19 mouse cellular contexts compared by ENCODE assay signal in the genomic region with DNA sequence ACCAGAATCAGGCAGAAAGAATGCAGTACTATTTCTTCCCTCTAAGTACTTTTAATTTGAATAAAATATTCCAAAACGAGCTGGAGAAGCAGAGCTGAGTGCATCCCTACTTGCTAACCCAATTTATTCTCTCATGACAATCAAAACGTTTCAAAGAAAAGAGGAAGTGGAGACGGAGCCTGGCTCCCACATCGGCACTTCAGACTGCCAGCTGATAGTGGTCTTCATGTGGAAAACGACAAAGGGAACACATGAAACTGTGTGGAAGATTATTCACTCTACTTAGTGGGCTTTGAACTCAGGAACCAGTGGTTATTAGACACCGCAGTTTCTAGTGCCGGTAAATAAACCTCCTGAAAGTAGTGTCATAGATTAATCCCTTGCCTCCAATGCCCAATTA. TPM values are rescaled to one million over a fixed set of nuclear protein-coding genes. Genes with fewer than 3 reads are reported as not detected.
DNase-seq lines count a peak whose midpoint lies in the region; ATAC-seq and TF ChIP-seq lines count a peak whose summit lies in the region.
"Had no signal": no experiment of that assay in that cellular context is flagged by ENCODE, and none has a peak within 500 bp of the region (broad histone marks: within the 10 kb centered on the region; RNA-seq: fewer than 3 reads in every experiment).

No protein-coding gene starts in this region.

- H3K4me2 ChIP-seq in kidney, embryonic 16.5 days (replicated peaks; ENCODE audit: low read depth, low read length): no peak overlapping the region
- H3K4me2 ChIP-seq in stomach, embryonic 15.5 days: no peak overlapping the region
- H3K4me2 ChIP-seq: forebrain, embryonic 12.5 days; hindbrain, embryonic 13.5 days; liver, embryonic 13.5 days; lung, embryonic 15.5 days had no signal

- H3K9me3 ChIP-seq in kidney, embryonic 16.5 days (ENCODE audit: low read length): no peaks in the 10 kb centered on the region
- no peaks in the 10 kb centered on the region for H3K9me3 ChIP-seq in stomach, embryonic 15.5 days
- H3K9me3 ChIP-seq: forebrain, embryonic 12.5 days; hindbrain, embryonic 13.5 days; liver, embryonic 13.5 days; lung, embryonic 15.5 days; midbrain, embryonic 10.5 days had no signal

- no peak for TF ChIP-seq CTCF in embryonic fibroblast, embryonic 13.5 days (IDR thresholded peaks at IDR 0.05; ENCODE audit: borderline replicate concordance, insufficient read depth, low read length)

- ATAC-seq in kidney, embryonic 16.5 days (ENCODE audit: low FRiP score, low TSS enrichment): no peak
- no peak for ATAC-seq in stomach, embryonic 15.5 days (ENCODE audit: insufficient read depth, low FRiP score, low read depth)

- H3K36me3 ChIP-seq in kidney, embryonic 16.5 days (ENCODE audit: insufficient read depth, low read length): peaks cover 3% of the 10 kb centered on the region; the same call in 1 of the 2 replicates
- H3K36me3 ChIP-seq in stomach, embryonic 15.5 days: peaks cover 5% of the 10 kb centered on the region
- H3K36me3 ChIP-seq: hindbrain, embryonic 13.5 days; liver, embryonic 13.5 days; lung, embryonic 15.5 days had no signal

- H3K9ac ChIP-seq in kidney, embryonic 16.5 days (replicated peaks; ENCODE audit: low read length): no peak overlapping the region
- H3K9ac ChIP-seq in stomach, embryonic 15.5 days: no peak overlapping the region
- H3K9ac ChIP-seq: forebrain, embryonic 12.5 days; hindbrain, embryonic 13.5 days; liver, embryonic 13.5 days; lung, embryonic 15.5 days had no signal

- H3K4me1 ChIP-seq in kidney, embryonic 16.5 days (ENCODE audit: insufficient read depth, low read length): peaks cover 58% of the 10 kb centered on the region
- H3K4me1 ChIP-seq in embryonic fibroblast, embryonic 13.5 days (ENCODE audit: control insufficient read depth, insufficient read depth, low read length): peaks cover 30% of the 10 kb centered on the region
- H3K4me1 ChIP-seq in stomach, embryonic 15.5 days: peaks cover 33% of the 10 kb centered on the region

- TF ChIP-seq POLR2A in embryonic fibroblast, embryonic 13.5 days (IDR thresholded peaks at IDR 0.05; ENCODE audit: low read depth, low read length): no peak

- H3K27me3 ChIP-seq in kidney, embryonic 16.5 days (ENCODE audit: insufficient read depth, low read length): no peaks in the 10 kb centered on the region
- no peaks in the 10 kb centered on the region for H3K27me3 ChIP-seq in stomach, embryonic 15.5 days (replicated peaks)
- H3K27me3 ChIP-seq: forebrain, embryonic 12.5 days; hindbrain, embryonic 13.5 days; liver, embryonic 13.5 days; lung, embryonic 15.5 days had no signal

- H3K4me3 ChIP-seq in kidney, embryonic 16.5 days (ENCODE audit: low read length): no peak overlapping the region
- H3K4me3 ChIP-seq in embryonic fibroblast, embryonic 13.5 days (ENCODE audit: insufficient read depth, low read length): no peak overlapping the region
- H3K4me3 ChIP-seq in stomach, embryonic 15.5 days (replicated peaks): no peak overlapping the region
- H3K4me3 ChIP-seq: forebrain, embryonic 12.5 days; hindbrain, embryonic 13.5 days; liver, embryonic 13.5 days; lung, embryonic 15.5 days; midbrain, embryonic 10.5 days had no signal

- DNase-seq in embryo, embryonic 10 days (ENCODE audit: low spot score): peak; percentile 3
- no peak for DNase-seq in embryo, embryonic 9.5 days (ENCODE audit: extremely low spot score)
- no peak for DNase-seq in kidney, adult 11 months
- no peak for DNase-seq in urinary bladder, adult 18-20 months (ENCODE audit: low spot score in 2 of 2)
- DNase-seq: adrenal gland, postnatal 25 days; cerebellum, adult 9-10 months; gastrocnemius, postnatal 10 days; kidney, adult 8-10 months; kidney, postnatal 25 days; liver, embryonic 13.5 days; lung, postnatal 36 days; thymus, postnatal 14 days had no signal

- H3K27ac ChIP-seq in kidney, embryonic 16.5 days (ENCODE audit: low read length): peak overlapping the region; percentile 27; the same call in 1 of the 2 replicates
- H3K27ac ChIP-seq in embryonic fibroblast, embryonic 13.5 days (ENCODE audit: insufficient read depth, low read length): peak overlapping the region; percentile 45; the same call in 1 of the 2 replicates
- H3K27ac ChIP-seq in stomach, embryonic 15.5 days: 0 out of 2 replicates have a peak overlapping the region, but pooled peaks have one; percentile 35
- H3K27ac ChIP-seq: forebrain, embryonic 12.5 days; hindbrain, embryonic 13.5 days; liver, embryonic 13.5 days; midbrain, embryonic 10.5 days had no signal

- 29% methylated on average over 7 of the region's 7 CpGs for WGBS in kidney, embryonic 16.5 days
- WGBS in stomach, embryonic 15.5 days: 35% methylated on average over 7 of the region's 7 CpGs

RNA-seq across cellular contexts. Expression of a gene that starts 41.8 kb away (rescaled TPM):
- polyA plus RNA-seq in kidney, embryonic 16.5 days (2015; fragmentation: Nextera tagmentation; extraction: Ambion mirVana): 15.4 and 21.2 TPM in 2 replicates
- 195 and 437 TPM in 2 replicates for polyA plus RNA-seq in embryonic fibroblast, embryonic 13.5 days (2011; ENCODE audit: insufficient read length, low read depth, missing spikeins)
- 29.3 TPM in 2 replicates for polyA plus RNA-seq in stomach, embryonic 15.5 days (2015; fragmentation: Nextera tagmentation; extraction: Ambion mirVana)
